Mouse (Mus musculus): Measurements from ENCODE around the gene Ergic2.

- 0 out of 2 replicates have a peak, but pooled peaks have one; percentile 10 for TF ChIP-seq CTCF (IDR thresholded peaks at IDR 0.05; ENCODE audit: low read depth)
- no peak for TF ChIP-seq EP300 (IDR thresholded peaks at IDR 0.05; ENCODE audit: low read depth)
Observed at GRCm38 (mm10) chr6:148242304-148242703, 30.1 kb upstream of the Ergic2 start.
